Mouse (Mus musculus): Measurements from ENCODE around the gene Fastkd5. TPM values are rescaled to one million over a fixed set of nuclear protein-coding genes. Genes with fewer than 3 reads are reported as not detected.
"Not testable (repeated sequence)": the region's sequence is repeated elsewhere in the genome, so short reads cannot be mapped to it uniquely, and the experiment has no call there.

The Fastkd5 gene
- polyA plus RNA-seq, 1 experiment = 10.3 TPM

DNA sequence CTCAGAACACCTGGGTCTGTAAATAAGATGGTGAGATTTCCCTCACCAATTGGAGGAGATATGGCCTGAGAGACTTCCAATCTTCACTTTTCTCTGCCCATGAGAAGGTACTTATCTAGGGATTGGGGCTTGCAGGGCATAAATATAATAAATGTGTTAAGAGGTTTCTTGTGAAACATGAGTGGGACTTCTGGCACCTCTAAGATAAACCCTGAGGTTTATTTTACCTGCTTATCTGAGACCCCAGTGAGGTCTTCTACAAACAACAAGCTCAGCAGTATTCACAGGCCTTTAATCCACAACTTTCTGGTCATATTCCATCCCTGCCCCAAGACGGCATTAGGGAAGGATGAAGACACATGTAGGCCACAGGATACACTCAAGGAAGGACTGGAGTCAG, 23.9 kb upstream of the Fastkd5 start:
- H3K4me3 ChIP-seq (ENCODE audit: insufficient read depth, low read length) = no peak overlapping the region
- no peaks in the 10 kb centered on the region for H3K4me1 ChIP-seq (ENCODE audit: control insufficient read depth, insufficient read depth, low read length)
- H3K27ac ChIP-seq (ENCODE audit: insufficient read depth, low read length) = no peak overlapping the region
- TF ChIP-seq POLR2A (IDR thresholded peaks at IDR 0.05; ENCODE audit: low read depth, low read length) (no peak), CTCF (IDR thresholded peaks at IDR 0.05; ENCODE audit: borderline replicate concordance, insufficient read depth, low read length) (no peak)

DNA sequence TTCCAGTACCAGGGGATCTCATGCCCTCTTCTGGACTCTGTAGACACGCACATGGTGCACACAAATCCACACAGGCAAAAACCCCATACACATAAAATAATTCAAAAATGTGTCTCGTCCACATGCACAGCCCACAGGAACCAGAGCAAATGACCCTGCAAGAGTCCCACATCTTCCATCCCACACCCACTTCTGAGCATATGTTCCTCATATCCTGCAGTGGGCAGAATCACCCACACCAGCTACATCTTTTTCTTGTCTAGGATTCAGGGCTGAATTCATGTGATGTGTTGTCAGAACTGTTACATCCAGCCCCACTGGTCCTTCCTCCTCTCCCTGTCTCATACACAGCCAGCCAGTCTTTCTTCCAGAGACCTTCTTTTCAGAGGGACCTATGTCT, 23.5 kb upstream of the Fastkd5 start:
- TF ChIP-seq CTCF (IDR thresholded peaks at IDR 0.05; ENCODE audit: borderline replicate concordance, insufficient read depth, low read length) (no peak), POLR2A (IDR thresholded peaks at IDR 0.05; ENCODE audit: low read depth, low read length) (no peak)
- no peaks in the 10 kb centered on the region for H3K4me1 ChIP-seq (ENCODE audit: control insufficient read depth, insufficient read depth, low read length)
- no peak overlapping the region for H3K4me3 ChIP-seq (ENCODE audit: insufficient read depth, low read length)
- no peak overlapping the region for H3K27ac ChIP-seq (ENCODE audit: insufficient read depth, low read length)

DNA sequence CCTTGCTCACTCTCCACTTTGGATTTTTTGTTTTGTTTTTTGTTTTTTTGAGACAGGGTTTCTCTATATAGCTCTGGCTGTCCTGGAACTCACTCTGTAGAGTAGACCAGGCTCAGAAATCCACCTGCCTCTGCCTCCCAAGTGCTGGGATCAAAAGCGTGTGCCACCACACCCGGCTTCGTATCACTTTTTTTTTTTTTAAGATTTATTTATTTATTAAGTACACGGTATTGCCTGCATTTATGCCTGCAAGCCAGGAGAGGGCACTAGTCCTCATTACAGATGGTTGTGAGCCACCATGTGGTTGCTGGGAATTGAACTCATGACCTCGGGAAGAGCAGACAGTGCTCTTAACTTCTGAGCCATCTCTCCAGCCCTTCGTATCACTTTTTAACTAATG, 19.2 kb upstream of the Fastkd5 start:
- not testable (repeated sequence) for H3K4me3 ChIP-seq (ENCODE audit: insufficient read depth, low read length); H3K4me1 ChIP-seq (ENCODE audit: control insufficient read depth, insufficient read depth, low read length); H3K27ac ChIP-seq (ENCODE audit: insufficient read depth, low read length)

DNA sequence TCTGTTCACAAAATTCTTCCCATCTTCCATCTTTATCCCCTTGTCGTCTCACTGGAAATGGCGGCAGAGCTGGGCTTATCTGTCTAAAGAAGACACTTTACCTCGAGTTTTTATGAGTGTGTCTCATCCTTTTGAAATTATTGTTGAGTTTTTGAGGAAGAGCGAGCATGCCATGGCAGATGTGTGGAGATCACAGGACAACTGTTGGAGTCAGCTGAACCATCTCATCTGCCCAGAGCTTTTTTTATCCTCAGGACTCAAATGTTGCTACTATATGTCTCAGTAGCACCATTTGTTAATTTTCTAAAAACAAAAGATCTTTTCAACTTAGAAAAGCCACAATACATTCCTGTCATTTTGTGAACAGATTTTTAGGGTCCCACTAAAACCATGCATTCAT, 15.4 kb upstream of the Fastkd5 start:
- H3K27ac ChIP-seq (ENCODE audit: insufficient read depth, low read length) = no peak overlapping the region
- TF ChIP-seq CTCF (IDR thresholded peaks at IDR 0.05; ENCODE audit: borderline replicate concordance, insufficient read depth, low read length) = no peak
- TF ChIP-seq POLR2A (IDR thresholded peaks at IDR 0.05; ENCODE audit: low read depth, low read length) = no peak
- H3K4me3 ChIP-seq (ENCODE audit: insufficient read depth, low read length) = no peak overlapping the region
- H3K4me1 ChIP-seq (ENCODE audit: control insufficient read depth, insufficient read depth, low read length) = peaks cover 2% of the 10 kb centered on the region; the same call in 1 of the 2 replicates

DNA sequence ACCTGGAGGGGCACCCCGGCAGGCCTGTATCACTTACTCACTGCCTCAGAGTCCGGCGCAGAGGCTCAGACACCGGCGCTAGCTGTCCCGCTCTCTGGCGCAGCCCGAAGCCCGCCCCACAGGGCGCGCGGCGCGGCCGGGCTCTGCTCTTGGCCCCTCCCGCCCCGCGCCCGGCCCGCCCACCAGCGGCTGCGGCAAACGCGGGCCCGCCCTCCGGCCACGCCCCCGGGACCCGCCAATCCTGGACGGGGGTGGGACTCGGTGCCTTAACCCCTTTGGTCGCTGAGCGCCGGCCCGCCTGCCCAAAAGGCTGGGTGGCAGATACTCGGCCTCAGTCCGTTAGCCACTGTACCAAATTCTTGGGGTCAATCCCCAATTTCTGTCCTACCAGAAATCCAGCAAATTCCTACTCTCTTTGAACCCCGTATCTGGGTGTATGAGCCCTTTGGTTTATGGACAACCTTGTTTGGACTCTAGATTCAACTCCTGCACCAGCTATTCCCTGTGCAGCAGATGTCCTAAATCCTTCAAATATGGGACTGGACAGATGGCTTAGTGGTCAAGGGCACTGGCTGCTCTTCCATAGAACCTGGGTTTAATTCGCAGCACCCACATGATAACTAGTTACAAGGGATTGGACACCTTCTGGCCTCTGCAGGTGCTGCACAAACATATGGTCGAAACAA, 13.0 kb upstream of the Fastkd5 start, which contains the start of gene Lzts3:
Lzts3 (minus strand) TSS at position 120 of the 686 bp plus-strand sequence.
- Histone ChIP-seq H3K27ac (ENCODE audit: insufficient read depth, low read length) (no peak within 1 kb of the TSS), H3K4me1 (ENCODE audit: control insufficient read depth, insufficient read depth, low read length) (peaks cover 2% of the 10 kb centered on the region; the same call in 1 of the 2 replicates), H3K4me3 (ENCODE audit: insufficient read depth, low read length) (peak within 1 kb of the TSS; percentile 71)
- TF ChIP-seq POLR2A (IDR thresholded peaks at IDR 0.05; ENCODE audit: low read depth, low read length) = peak; percentile 53
- no peak for TF ChIP-seq CTCF (IDR thresholded peaks at IDR 0.05; ENCODE audit: borderline replicate concordance, insufficient read depth, low read length)

DNA sequence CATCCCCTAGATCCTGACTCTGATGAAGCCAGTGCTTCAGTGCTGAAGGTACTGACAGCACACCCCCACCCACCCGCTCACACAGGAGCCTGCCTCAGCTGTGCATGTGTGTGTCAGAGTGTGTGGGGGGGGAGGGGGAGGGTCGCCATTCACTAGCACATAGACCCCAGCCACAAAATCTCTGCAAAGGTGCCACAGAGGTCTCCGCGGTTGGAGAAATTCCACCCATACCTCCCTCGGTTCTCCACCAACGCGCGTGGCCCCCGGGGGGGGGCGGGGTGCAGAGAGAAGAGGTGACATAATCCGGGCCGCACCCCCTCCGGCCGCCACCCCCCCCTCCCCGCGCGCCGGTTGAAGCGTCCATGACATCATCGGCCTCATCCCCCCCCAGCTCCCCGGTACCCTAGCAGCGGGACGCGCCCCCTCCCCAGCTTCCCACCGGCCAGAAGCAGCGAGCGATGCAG, 12.4 kb upstream of the Fastkd5 start:
- TF ChIP-seq POLR2A (IDR thresholded peaks at IDR 0.05; ENCODE audit: low read depth, low read length) (no peak), CTCF (IDR thresholded peaks at IDR 0.05; ENCODE audit: borderline replicate concordance, insufficient read depth, low read length) (no peak)
- Histone ChIP-seq H3K4me1 (ENCODE audit: control insufficient read depth, insufficient read depth, low read length) (peaks cover 2% of the 10 kb centered on the region; the same call in 1 of the 2 replicates), H3K27ac (ENCODE audit: insufficient read depth, low read length) (no peak overlapping the region), H3K4me3 (ENCODE audit: insufficient read depth, low read length) (peak overlapping the region; percentile 71)

DNA sequence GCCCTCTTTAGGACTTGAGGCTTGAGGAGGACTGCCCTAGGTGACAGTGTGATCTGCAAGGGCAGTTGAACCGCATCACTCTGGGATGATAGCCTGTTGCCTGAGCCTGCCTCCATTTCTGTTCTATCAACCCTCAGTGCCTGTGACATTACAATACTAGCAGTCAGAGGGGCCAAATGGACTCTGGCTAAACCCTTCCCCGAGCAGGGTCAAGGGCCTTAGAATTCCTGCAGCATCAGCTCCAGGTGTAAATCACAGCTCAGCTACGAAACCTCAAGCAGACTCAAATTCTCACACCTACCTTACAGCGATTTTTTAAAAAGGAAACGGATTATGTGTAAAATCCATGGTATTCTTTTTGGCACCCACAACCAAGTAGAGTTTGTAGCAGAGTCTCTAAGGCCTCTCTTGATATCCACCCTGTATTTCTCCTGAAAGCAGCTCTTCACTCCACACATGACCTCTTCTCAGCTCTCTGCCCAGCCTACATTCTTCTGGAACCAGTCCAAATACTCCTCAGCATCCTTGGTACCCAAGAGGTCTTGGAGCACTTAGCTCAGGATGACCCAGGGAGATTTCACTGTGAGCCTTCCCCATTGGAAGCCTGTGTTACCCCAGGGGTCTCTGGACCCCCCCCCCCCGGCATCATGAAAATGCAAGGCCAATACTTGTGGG, 11.7 kb upstream of the Fastkd5 start:
- H3K4me3 ChIP-seq (ENCODE audit: insufficient read depth, low read length) = no peak overlapping the region
- H3K4me1 ChIP-seq (ENCODE audit: control insufficient read depth, insufficient read depth, low read length) = peaks cover 2% of the 10 kb centered on the region; the same call in 1 of the 2 replicates
- TF ChIP-seq POLR2A (IDR thresholded peaks at IDR 0.05; ENCODE audit: low read depth, low read length) (no peak), CTCF (IDR thresholded peaks at IDR 0.05; ENCODE audit: borderline replicate concordance, insufficient read depth, low read length) (no peak)
- no peak overlapping the region for H3K27ac ChIP-seq (ENCODE audit: insufficient read depth, low read length)

DNA sequence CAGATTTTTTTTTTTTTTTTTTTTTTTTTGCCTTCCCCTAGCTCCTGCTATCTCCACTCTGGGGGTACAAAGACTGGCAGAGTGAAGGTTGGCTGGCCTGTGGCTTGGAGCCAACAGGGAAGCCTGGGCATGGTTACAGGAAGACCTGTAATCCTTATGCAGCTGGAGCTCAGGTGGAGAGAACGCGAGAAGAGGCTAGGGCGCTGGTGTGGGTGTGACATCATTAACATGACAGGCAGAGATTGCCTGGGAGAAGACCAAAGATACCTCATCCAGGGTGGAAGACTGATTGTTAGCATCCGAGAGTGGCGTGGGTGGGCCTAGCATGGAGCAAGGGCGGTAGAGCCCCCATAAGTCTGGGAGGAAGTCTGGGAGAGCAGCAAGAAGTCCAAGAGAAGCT, 9.4 kb upstream of the Fastkd5 start:
- TF ChIP-seq CTCF (IDR thresholded peaks at IDR 0.05; ENCODE audit: borderline replicate concordance, insufficient read depth, low read length) (no peak), POLR2A (IDR thresholded peaks at IDR 0.05; ENCODE audit: low read depth, low read length) (no peak)
- Histone ChIP-seq H3K27ac (ENCODE audit: insufficient read depth, low read length) (no peak overlapping the region), H3K4me1 (ENCODE audit: control insufficient read depth, insufficient read depth, low read length) (peaks cover 2% of the 10 kb centered on the region; the same call in 1 of the 2 replicates), H3K4me3 (ENCODE audit: insufficient read depth, low read length) (no peak overlapping the region)

DNA sequence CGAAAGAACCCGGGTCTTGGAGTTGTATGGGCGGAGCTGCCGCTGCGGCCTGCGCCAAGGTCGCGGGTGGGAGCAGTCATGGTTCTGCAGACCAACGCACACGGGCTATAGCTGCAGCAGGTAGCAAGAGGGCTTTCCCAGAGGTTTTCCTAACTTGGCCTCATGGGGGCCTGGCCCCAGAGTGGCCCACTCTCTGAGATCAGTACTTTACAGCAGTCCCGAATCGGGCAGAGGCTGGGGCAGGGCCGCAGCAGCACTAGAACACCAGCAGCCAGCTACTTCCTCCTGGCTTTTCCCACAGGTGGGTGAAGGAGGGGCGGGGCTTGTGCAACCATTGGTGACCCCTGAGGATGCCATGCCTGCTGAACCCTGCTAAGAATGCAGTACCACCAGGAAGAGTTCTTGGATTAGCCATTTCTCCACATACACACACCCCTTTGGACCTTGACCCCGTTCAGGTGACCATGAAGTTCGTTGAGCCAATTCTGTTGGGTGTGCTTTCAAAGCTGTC, 8.3 kb upstream of the Fastkd5 start:
- Histone ChIP-seq H3K4me1 (ENCODE audit: control insufficient read depth, insufficient read depth, low read length) (peaks cover 2% of the 10 kb centered on the region; the same call in 1 of the 2 replicates), H3K27ac (ENCODE audit: insufficient read depth, low read length) (no peak overlapping the region), H3K4me3 (ENCODE audit: insufficient read depth, low read length) (no peak overlapping the region)
- TF ChIP-seq CTCF (IDR thresholded peaks at IDR 0.05; ENCODE audit: borderline replicate concordance, insufficient read depth, low read length) (no peak), POLR2A (IDR thresholded peaks at IDR 0.05; ENCODE audit: low read depth, low read length) (no peak)

DNA sequence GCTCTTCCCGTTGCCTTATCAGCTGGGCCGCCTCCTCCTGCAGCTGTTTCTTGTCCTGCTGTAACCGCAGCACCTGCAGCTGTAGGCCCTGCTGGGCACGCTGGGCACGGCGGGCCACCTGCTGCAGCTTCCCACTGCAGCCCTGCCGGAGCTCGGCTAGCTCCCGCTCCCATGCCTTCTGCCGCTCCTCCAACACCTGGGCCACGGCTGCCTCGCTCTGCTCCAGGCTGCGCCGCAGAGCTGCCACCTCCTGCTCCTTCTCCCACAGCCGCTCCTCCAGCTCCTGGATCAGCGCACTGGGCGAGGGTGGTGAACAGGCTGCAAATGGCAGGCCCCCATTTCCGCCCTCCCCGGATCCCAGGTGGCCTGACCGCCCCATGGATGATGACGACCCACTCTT, 6.0 kb upstream of the Fastkd5 start:
- no peak for TF ChIP-seq POLR2A (IDR thresholded peaks at IDR 0.05; ENCODE audit: low read depth, low read length)
- no peak for TF ChIP-seq CTCF (IDR thresholded peaks at IDR 0.05; ENCODE audit: borderline replicate concordance, insufficient read depth, low read length)
- Histone ChIP-seq H3K4me3 (ENCODE audit: insufficient read depth, low read length) (no peak overlapping the region), H3K27ac (ENCODE audit: insufficient read depth, low read length) (no peak overlapping the region), H3K4me1 (ENCODE audit: control insufficient read depth, insufficient read depth, low read length) (no peaks in the 10 kb centered on the region)
